Mouse (Mus musculus) small intestine, adult 2 months (tissue): ENCODE results near the gene Ankrd13b. TPM values are rescaled to one million over a fixed set of nuclear protein-coding genes. Genes with fewer than 3 reads are reported as not detected.

Experiments used
- H3K27ac ChIP-seq: fragments of 200-500 bp; 2 replicates; pipeline ENCODE4 v1.5.1; 2012; ENCODE audit warnings: low read depth, low read length, control low read depth, inconsistent platforms; ENCODE audit not compliant: insufficient read depth
- H3K27me3 ChIP-seq: fragments of 200-500 bp; 2 replicates; pipeline ENCODE4 v1.6.1; 2012; ENCODE audit warnings: mild to moderate bottlenecking, moderate library complexity, low read length, inconsistent platforms; ENCODE audit not compliant: control insufficient read depth, insufficient read depth
- H3K36me3 ChIP-seq: fragments of 200-500 bp; 2 replicates; pipeline ENCODE4 v1.6.1; 2012; ENCODE audit warnings: mild to moderate bottlenecking, low read length, control low read depth, inconsistent platforms; ENCODE audit not compliant: control insufficient read depth, insufficient read depth
- H3K4me1 ChIP-seq: fragments of 200-500 bp; 2 replicates; pipeline ENCODE4 v1.6.1; 2012; ENCODE audit warnings: low read length, inconsistent platforms, mixed read lengths; ENCODE audit not compliant: control insufficient read depth, insufficient read depth, insufficient read length
- H3K4me3 ChIP-seq: fragments of 200-500 bp; 2 replicates; pipeline ENCODE4 v1.5.1; 2012; ENCODE audit warnings: low read depth, mild to moderate bottlenecking, control low read depth, inconsistent platforms, low read length, moderate library complexity
- CTCF ChIP-seq: fragments of 200-500 bp; IDR thresholded peaks from 2 replicates; pipeline ENCODE4 v1.5.1; 2012; ENCODE audit warnings: low read depth, mild to moderate bottlenecking, control low read depth, inconsistent platforms, low read length, moderate library complexity, mixed read lengths; ENCODE audit not compliant: insufficient replicate concordance, insufficient read length; ENCODE audit errors: extremely low read depth
- POLR2A ChIP-seq: fragments of 200-500 bp; IDR thresholded peaks from 2 replicates; pipeline ENCODE4 v1.6.1; 2012; ENCODE audit warnings: low read depth, mild to moderate bottlenecking, control low read depth, inconsistent platforms, low read length, moderate library complexity
- WGBS: fragments of 180-500 bp; shearing (Covaris S2); methylation state at CpG from one replicate; pipeline ENCODE4 v1.1.7; 2018; 5-methylcytosine and 5-hydroxymethylcytosine counted together
- polyA plus RNA-seq: library from polyadenylated mRNA; depleted of rRNA; stranded (reverse); fragments of >200 nt; gene quantifications from 2 replicates; pipeline ENCODE4 v1.2.3, GENCODE M21; 2012

Gene Ankrd13b
- polyA plus RNA-seq, 1 experiment, result 12.0 TPM

DNA sequence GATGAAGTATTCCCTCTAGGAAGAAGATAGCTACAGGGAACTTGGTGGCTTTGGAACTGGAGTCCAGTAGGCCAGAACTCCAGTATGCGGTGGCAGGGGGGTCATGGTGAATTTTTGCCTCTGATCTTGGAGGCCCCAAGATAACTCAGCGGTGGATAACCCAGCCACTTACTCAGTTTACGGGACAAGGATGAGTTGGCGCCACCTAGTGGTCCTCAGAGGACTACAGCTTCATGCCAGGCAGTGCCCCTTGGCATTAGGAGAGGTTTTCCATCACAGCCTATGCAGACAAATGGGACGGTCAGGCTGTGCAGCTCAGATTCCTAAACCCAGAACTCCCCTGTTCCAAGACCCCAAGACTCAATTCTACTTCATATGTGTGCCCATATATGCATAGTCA lies 11.9 kb upstream of the Ankrd13b start:
- TF ChIP-seq POLR2A, result no peak
- peak; percentile 87; the same call in 1 of the 2 replicates for TF ChIP-seq CTCF
- peaks cover 46% of the 10 kb centered on the region for H3K36me3 ChIP-seq
- 19% methylated on average over 5 of the region's 5 CpGs for WGBS
- no peak overlapping the region for H3K4me3 ChIP-seq
- H3K4me1 ChIP-seq, result peaks cover 44% of the 10 kb centered on the region
- H3K27me3 ChIP-seq, result no peaks in the 10 kb centered on the region
- H3K27ac ChIP-seq, result no peak overlapping the region

GRCm38 (mm10) chr11:77500361-77501325 lies 11.2 kb upstream of the Ankrd13b start:
- TF ChIP-seq POLR2A (no peak), CTCF (no peak)
- WGBS, result 69% methylated on average over 17 of the region's 17 CpGs
- H3K27ac ChIP-seq, result no peak overlapping the region
- peaks cover 42% of the 10 kb centered on the region for H3K36me3 ChIP-seq
- H3K4me3 ChIP-seq, result no peak overlapping the region
- H3K27me3 ChIP-seq, result no peaks in the 10 kb centered on the region
- peaks cover 44% of the 10 kb centered on the region for H3K4me1 ChIP-seq

GRCm38 (mm10) chr11:77499354-77499753 lies 9.9 kb upstream of the Ankrd13b start:
- H3K4me1 ChIP-seq, result peaks cover 40% of the 10 kb centered on the region
- no peak overlapping the region for H3K4me3 ChIP-seq
- H3K36me3 ChIP-seq, result peaks cover 32% of the 10 kb centered on the region
- no peak overlapping the region for H3K27ac ChIP-seq
- 89% methylated on average over 7 of the region's 7 CpGs for WGBS
- no peaks in the 10 kb centered on the region for H3K27me3 ChIP-seq
- no peak for TF ChIP-seq POLR2A
- TF ChIP-seq CTCF, result no peak

GRCm38 (mm10) chr11:77498261-77499139 lies 9.0 kb upstream of the Ankrd13b start:
- WGBS, result 80% methylated on average over 12 of the region's 12 CpGs
- H3K36me3 ChIP-seq, result peaks cover 26% of the 10 kb centered on the region
- H3K27me3 ChIP-seq, result no peaks in the 10 kb centered on the region
- peak overlapping the region; percentile 70 for H3K27ac ChIP-seq
- no peak for TF ChIP-seq POLR2A
- TF ChIP-seq CTCF, result no peak
- peaks cover 38% of the 10 kb centered on the region for H3K4me1 ChIP-seq
- H3K4me3 ChIP-seq, result no peak overlapping the region

GRCm38 (mm10) chr11:77497851-77498250 lies 8.4 kb upstream of the Ankrd13b start:
- peaks cover 38% of the 10 kb centered on the region for H3K4me1 ChIP-seq
- H3K4me3 ChIP-seq, result no peak overlapping the region
- peaks cover 22% of the 10 kb centered on the region for H3K36me3 ChIP-seq
- no peak for TF ChIP-seq POLR2A
- TF ChIP-seq CTCF, result no peak
- no peaks in the 10 kb centered on the region for H3K27me3 ChIP-seq
- WGBS, result 87% methylated on average over 4 of the region's 4 CpGs
- peak overlapping the region; percentile 70 for H3K27ac ChIP-seq

- no peak for TF ChIP-seq POLR2A
- TF ChIP-seq CTCF, result peak; percentile 37; the same call in 1 of the 2 replicates
- peaks cover 38% of the 10 kb centered on the region for H3K4me1 ChIP-seq
- no peaks in the 10 kb centered on the region for H3K27me3 ChIP-seq
- H3K36me3 ChIP-seq, result peaks cover 18% of the 10 kb centered on the region
- no peak overlapping the region for H3K4me3 ChIP-seq
- peak overlapping the region; percentile 70 for H3K27ac ChIP-seq
- 78% methylated on average over 6 of the region's 6 CpGs for WGBS
Observed at GRCm38 (mm10) chr11:77497341-77497756, 7.9 kb upstream of the Ankrd13b start.

DNA sequence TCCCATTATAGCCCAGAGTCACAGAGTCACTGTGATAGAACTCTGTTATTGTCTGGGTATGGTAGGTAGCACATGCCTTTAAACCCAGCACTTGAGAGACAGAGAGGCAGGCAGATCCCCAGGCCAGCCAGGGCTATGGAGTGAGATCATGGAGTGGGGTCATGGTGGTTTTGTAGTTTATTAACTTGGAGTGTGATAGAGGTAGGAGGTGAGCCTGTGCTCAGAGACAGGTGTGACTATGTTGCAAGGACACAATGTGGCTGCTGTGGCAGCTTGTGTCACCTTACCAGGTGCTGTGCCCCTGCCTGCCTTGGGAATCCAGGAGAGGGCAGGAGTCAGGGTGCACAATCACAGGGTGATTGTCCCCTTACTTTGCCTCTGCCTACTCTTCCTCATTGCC lies 6.0 kb upstream of the Ankrd13b start:
- Histone ChIP-seq H3K36me3 (peaks cover 14% of the 10 kb centered on the region), H3K27ac (peak overlapping the region; percentile 53; the same call in 1 of the 2 replicates), H3K4me1 (peaks cover 45% of the 10 kb centered on the region), H3K4me3 (no peak overlapping the region), H3K27me3 (no peaks in the 10 kb centered on the region)
- TF ChIP-seq CTCF (no peak), POLR2A (no peak)
